Mouse (Mus musculus) intestine, embryonic 16.5 days (tissue): ENCODE results near the gene Dlg3. TPM values are rescaled to one million over a fixed set of nuclear protein-coding genes. Genes with fewer than 3 reads are reported as not detected.

Source experiments
- ATAC-seq: fragments of 200-750 bp; cut with Nextera tagmentation; 2 replicates; pipeline ENCODE4 v1.8.0; 2017; ENCODE audit warnings: moderate TSS enrichment, moderate library complexity
- H3K27ac ChIP-seq: fragments of 300-500 bp; sonication (generic); 2 replicates; pipeline ENCODE4 v1.5.1; 2014; ENCODE audit warnings: mild to moderate bottlenecking, low read length
- H3K27me3 ChIP-seq: fragments of 300-500 bp; sonication (generic); replicated peaks from 2 replicates; pipeline ENCODE4 v1.6.1; 2014; ENCODE audit warnings: low read length, control low read depth, mixed read lengths; ENCODE audit not compliant: control insufficient read depth, insufficient read depth
- H3K36me3 ChIP-seq: fragments of 300-500 bp; sonication (generic); 2 replicates; pipeline ENCODE4 v1.6.1; 2014; ENCODE audit warnings: low read length, control low read depth; ENCODE audit not compliant: control insufficient read depth, insufficient read depth
- H3K4me1 ChIP-seq: fragments of 300-500 bp; sonication (generic); 2 replicates; pipeline ENCODE4 v1.6.1; 2014; ENCODE audit warnings: low read length, control low read depth, mixed read lengths; ENCODE audit not compliant: control insufficient read depth, insufficient read depth
- H3K4me2 ChIP-seq: fragments of 300-500 bp; sonication (generic); 2 replicates; pipeline ENCODE4 v1.6.1; 2014; ENCODE audit warnings: low read depth, low read length, control low read depth
- H3K4me3 ChIP-seq: fragments of 300-500 bp; sonication (generic); 2 replicates; pipeline ENCODE4 v1.5.1; 2014; ENCODE audit warnings: mild to moderate bottlenecking, low read length
- H3K9ac ChIP-seq: fragments of 300-500 bp; sonication (generic); 2 replicates; pipeline ENCODE4 v1.6.1; 2014; ENCODE audit warnings: low read depth, low read length
- H3K9me3 ChIP-seq: fragments of 300-500 bp; sonication (generic); 2 replicates; pipeline ENCODE4 v1.6.1; 2016; ENCODE audit warnings: low read length, control low read depth; ENCODE audit not compliant: control insufficient read depth
- WGBS: fragments of 180-500 bp; shearing (Covaris S2); extraction: QIAGEN DNeasy Blood & Tissue Kit; methylation state at CpG from one replicate; pipeline ENCODE4 v1.1.7; 2014; 5-methylcytosine and 5-hydroxymethylcytosine counted together
- polyA plus RNA-seq: library from polyadenylated mRNA; unstranded; fragments of >200 nt; fragmentation: Nextera tagmentation; extraction: Ambion mirVana; gene quantifications from 2 replicates; pipeline ENCODE4 v1.2.1, GENCODE M21; 2015

Dlg3 gene
- polyA plus RNA-seq, 1 experiment from 2014 or later, result 11.0 TPM

DNA sequence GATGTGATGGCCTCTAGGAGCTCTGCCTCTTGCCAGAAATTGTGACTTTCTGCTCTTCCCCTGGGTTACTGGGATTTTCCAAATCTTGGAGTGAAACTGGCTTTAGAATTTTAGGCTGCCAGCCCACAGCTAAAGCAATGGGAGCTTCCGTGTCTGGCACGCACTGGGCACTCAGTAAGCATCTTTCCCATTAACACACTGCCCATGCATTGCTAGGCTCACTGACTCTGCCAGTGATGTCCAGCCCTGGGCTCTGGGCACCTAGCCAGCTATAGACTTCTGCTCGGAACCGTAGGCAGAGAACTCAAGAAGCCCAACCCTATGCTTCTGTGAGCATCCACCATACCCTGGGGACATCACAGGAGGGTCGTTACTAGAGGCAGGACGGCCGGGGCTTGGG lies 48.2 kb downstream of the Dlg3 start:
- no peaks in the 10 kb centered on the region for H3K9me3 ChIP-seq
- WGBS, result 79% methylated on average over 7 of the region's 7 CpGs
- no peak for ATAC-seq

DNA sequence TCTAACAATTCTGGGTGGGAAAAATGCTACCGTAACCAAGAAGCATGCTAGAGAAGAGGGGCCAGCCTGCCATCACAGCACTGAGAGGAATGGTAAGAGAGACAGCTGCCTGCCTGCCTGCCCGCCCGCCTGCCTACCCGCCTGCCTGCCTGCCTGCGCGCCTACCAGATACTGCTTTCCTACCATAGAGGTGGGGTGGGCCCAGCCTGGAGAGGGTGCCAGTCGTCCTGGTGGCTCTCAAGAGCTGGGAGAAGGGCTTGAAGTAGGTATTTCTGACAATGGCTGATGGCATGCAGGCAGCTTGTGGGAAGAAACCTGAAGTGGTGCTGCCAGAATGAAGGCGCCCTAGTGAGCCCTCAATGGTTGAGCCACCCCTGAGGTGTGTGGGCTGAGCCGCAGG lies 51.2 kb downstream of the Dlg3 start:
- ATAC-seq, result no peak

More for the DNA sequence above, 48.2 kb downstream of the Dlg3 start:
- Histone ChIP-seq H3K4me1 (no peaks in the 10 kb centered on the region), H3K4me3 (no peak overlapping the region), H3K27ac (no peak overlapping the region), H3K9ac (no peak overlapping the region), H3K27me3 (no peaks in the 10 kb centered on the region; the same call in 1 of the 2 replicates), H3K4me2 (no peak overlapping the region), H3K36me3 (no peaks in the 10 kb centered on the region)

GRCm38 (mm10) chrX:100821149-100821548 lies 53.6 kb downstream of the Dlg3 start:
- Histone ChIP-seq H3K27ac (no peak overlapping the region), H3K4me3 (no peak overlapping the region), H3K27me3 (no peaks in the 10 kb centered on the region), H3K9ac (no peak overlapping the region), H3K9me3 (no peaks in the 10 kb centered on the region), H3K4me2 (no peak overlapping the region), H3K4me1 (no peaks in the 10 kb centered on the region), H3K36me3 (no peaks in the 10 kb centered on the region)
- WGBS, result 71% methylated on average over 1 of the region's 1 CpGs
- ATAC-seq, result no peak

More for the DNA sequence above, 51.2 kb downstream of the Dlg3 start:
- Histone ChIP-seq H3K4me2 (no peak overlapping the region), H3K9me3 (no peaks in the 10 kb centered on the region), H3K36me3 (no peaks in the 10 kb centered on the region), H3K27me3 (no peaks in the 10 kb centered on the region; the same call in 1 of the 2 replicates), H3K27ac (no peak overlapping the region), H3K9ac (no peak overlapping the region), H3K4me1 (no peaks in the 10 kb centered on the region), H3K4me3 (no peak overlapping the region)
- WGBS, result 89% methylated on average over 9 of the region's 9 CpGs

GRCm38 (mm10) chrX:100825557-100825956 lies 58.0 kb downstream of the Dlg3 start:
- Histone ChIP-seq H3K27me3 (no peaks in the 10 kb centered on the region), H3K9ac (no peak overlapping the region), H3K4me1 (no peaks in the 10 kb centered on the region), H3K4me2 (no peak overlapping the region), H3K4me3 (no peak overlapping the region), H3K27ac (no peak overlapping the region; the same call in 1 of the 2 replicates), H3K9me3 (no peaks in the 10 kb centered on the region), H3K36me3 (no peaks in the 10 kb centered on the region)
- ATAC-seq, result peak; percentile 74
- WGBS, result 50% methylated on average over 1 of the region's 1 CpGs

- Histone ChIP-seq H3K4me2 (no peak overlapping the region), H3K4me3 (no peak overlapping the region), H3K27ac (no peak overlapping the region), H3K36me3 (no peaks in the 10 kb centered on the region), H3K4me1 (no peaks in the 10 kb centered on the region), H3K9me3 (no peaks in the 10 kb centered on the region), H3K9ac (no peak overlapping the region), H3K27me3 (no peaks in the 10 kb centered on the region)
- WGBS, result 87% methylated on average over 2 of the region's 2 CpGs
- no peak for ATAC-seq
Observed at GRCm38 (mm10) chrX:100832806-100833205, 65.3 kb downstream of the Dlg3 start.

DNA sequence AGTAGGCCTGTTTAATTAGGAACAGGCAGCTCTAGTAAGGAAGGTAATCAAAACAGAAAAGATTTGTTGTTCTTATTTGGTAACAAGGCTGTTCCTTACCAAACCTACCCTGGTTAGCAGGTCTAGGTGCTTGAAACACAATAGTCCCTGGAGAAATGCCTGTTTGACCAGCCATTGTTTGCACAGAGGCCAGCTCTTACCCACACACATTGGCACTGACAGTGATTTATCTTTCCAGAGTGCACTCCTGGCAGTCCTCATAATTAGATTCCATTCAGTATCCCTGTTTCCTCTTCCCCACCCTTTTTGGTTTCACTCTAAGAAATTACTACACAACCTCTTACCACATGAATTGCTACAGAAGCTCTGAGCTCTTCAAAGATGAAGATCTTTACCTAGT lies 71.7 kb downstream of the Dlg3 start:
- no peaks in the 10 kb centered on the region for H3K36me3 ChIP-seq
- H3K4me2 ChIP-seq, result no peak overlapping the region
- H3K27ac ChIP-seq, result no peak overlapping the region
- H3K27me3 ChIP-seq, result no peaks in the 10 kb centered on the region
- no peak overlapping the region for H3K9ac ChIP-seq
- H3K4me1 ChIP-seq, result no peaks in the 10 kb centered on the region
- no peaks in the 10 kb centered on the region for H3K9me3 ChIP-seq
- no peak for ATAC-seq
- no peak overlapping the region for H3K4me3 ChIP-seq

Other genes with a start within 250 kb of the Dlg3 start
- gene Dgat2l6, start 242.9 kb upstream of the Dlg3 start, polyA plus RNA-seq, result not detected in 2 replicates
- gene Awat1, start 195.5 kb upstream of the Dlg3 start, polyA plus RNA-seq, result not detected in 2 replicates
- 0.38 and 0.55 TPM in 2 replicates for gene P2ry4, start 172.9 kb upstream of the Dlg3 start, polyA plus RNA-seq
- gene Arr3, start 162.2 kb upstream of the Dlg3 start, polyA plus RNA-seq, result not detected in 2 replicates
- 18.1 and 18.5 TPM in 2 replicates for gene Kif4, start 142.0 kb upstream of the Dlg3 start, polyA plus RNA-seq
- 75.6 and 78.8 TPM in 2 replicates for gene Pdzd11, start 141.2 kb upstream of the Dlg3 start, polyA plus RNA-seq
- 1.5 and 1.8 TPM in 2 replicates for gene Gdpd2, start 37.8 kb upstream of the Dlg3 start, polyA plus RNA-seq